Mouse (Mus musculus) olfactory bulb, adult 2 months (tissue): ENCODE data around the gene Csf3.

Experiments
- CTCF ChIP-seq: fragments of 200-500 bp; IDR thresholded peaks from 2 replicates; pipeline ENCODE4 v1.5.1; 2012; ENCODE audit warnings: low read depth, mild to moderate bottlenecking, low read length, moderate library complexity; ENCODE audit not compliant: insufficient read depth
- POLR2A ChIP-seq: fragments of 200-500 bp; IDR thresholded peaks from 2 replicates; pipeline ENCODE4 v1.6.1; 2012; ENCODE audit warnings: mild to moderate bottlenecking, low read depth, low read length, moderate library complexity; ENCODE audit not compliant: insufficient read depth

DNA sequence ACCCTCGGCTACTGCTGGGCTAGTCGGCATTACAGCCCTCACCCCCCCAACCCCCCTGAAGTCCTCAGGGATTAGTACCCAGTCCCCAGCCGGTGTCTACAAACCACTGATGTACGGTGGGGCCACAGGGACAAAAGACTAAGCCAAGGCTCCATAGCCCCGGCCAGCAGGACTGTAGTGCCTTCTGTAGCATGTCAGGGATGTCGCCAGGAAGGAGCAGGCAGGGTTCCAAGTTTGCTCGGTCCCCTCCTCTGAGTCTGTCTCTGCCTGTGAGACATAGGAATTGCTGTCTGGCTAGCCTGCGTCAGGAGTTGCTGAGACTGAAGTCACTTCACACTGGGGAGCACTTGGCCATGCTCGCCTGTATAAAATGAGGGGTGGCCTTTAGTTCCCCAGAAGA, 6.8 kb upstream of the Csf3 start:
- TF ChIP-seq POLR2A (no peak), CTCF (no peak)
